Mouse (Mus musculus) activated CD4-positive, CD25-positive, alpha-beta regulatory T cell, adult 4 months (primary cell): ENCODE data around the gene Enthd1. TPM values are rescaled to one million over a fixed set of nuclear protein-coding genes. Genes with fewer than 3 reads are reported as not detected.

Source experiments
- ATAC-seq: one replicate; pipeline ENCODE4 v1.8.0; 2017
- polyA plus RNA-seq, 2 experiments: library from polyadenylated mRNA; unstranded; fragments of 100-300 nt; shearing (Covaris generic); gene quantifications; one replicate each; pipeline ENCODE4 v1.2.1; 2017

Gene Enthd1
- polyA plus RNA-seq, 2 experiments from 2014 or later: 0.38 TPM; not detected in 1

DNA sequence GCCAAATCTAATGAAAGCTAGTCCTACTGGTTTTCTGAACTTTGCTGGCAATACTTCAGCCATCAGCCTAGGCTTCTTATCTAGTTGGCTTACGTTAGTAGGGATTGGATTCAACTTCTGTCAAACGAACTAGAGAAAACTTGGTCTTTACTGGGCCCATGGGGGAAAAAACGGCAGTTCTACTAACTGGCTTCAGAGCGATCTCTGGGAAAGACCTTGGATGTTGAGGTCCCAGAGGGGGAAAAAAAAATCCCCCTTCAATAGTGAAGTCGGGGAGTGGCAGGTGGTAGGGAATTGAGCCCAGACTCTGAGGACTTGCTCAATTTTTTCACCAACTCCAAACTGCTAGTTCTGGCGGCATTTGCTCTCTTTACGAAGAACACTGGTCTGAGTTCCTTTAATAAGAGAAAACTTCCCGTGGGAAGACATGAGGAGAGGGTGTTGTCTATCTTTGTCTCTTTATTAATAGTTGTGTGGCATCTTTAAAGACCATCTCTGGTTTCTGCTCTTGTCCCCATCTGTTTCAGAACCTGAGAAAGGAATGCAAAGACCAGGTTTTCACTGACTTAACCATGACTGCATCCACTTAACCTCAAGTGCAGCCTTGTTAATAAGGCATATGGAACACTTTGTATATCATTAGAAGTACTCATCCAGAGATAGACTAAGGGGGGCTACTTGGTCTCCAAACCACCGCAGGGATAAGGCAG is 8.0 kb upstream of the Enthd1 start:
- ATAC-seq: no peak

DNA sequence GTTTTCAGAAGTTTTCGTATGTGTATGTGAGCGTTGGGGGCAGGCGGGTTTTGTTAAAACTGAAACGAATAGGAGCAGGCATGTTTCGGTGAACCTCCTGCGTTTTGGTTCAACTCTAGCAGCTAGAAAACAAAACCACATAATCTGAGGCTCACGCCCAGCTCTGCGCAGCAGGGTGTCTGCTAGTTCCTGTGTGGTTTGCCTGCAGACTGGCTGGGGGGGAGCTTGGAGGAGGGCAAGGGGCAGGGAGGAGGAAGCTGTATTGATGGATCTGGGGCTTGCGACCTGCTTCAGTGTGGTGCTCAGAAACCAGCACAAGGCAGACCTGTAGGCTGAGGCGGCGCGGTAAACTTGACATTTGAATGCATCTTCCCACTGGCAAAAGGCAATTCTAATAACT is 7.3 kb upstream of the Enthd1 start, which contains the start of gene Grap2:
Gene Grap2, plus strand, starts transcription at position 304 of the 400 bp plus-strand sequence.
- peak; percentile 93 for ATAC-seq

DNA sequence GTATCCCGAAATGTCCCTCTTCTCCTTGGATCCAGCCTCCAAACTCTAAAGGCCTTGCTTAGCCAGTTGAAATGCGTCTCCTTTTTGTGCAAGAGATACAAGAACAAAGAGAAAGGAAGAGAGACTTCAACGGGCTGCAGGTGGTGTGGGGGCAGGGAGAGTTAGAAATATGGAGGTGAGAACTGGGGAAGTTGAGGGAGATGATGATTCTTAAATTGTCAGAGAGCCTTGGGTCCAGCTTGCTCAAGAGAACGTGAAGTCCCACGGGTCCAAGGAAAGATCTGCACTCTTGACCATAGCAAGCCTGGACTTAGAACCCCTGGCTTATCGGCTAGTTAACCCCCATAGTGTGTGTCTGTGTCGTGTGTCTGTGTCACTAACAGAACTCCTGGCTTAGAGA is 6.7 kb upstream of the Enthd1 start:
- ATAC-seq: no peak

DNA sequence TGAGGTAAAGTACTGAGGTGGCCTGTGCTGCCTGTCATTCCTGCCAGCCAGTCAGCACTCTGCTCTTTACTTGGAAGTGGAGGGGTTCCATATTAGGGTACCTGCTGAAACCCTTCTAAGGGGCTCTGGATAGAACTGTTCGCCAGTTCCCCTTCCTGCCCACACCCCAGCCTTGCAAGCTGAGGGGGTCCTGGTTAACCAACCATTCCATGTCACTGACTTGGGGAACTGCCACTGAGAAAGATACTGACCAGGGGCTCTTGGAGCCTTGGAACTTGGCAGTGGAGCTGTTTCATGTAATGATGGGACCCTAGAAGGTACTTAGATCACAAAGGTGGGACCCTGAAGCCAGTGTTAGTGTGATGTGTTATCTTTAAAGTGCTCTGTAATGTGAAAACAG is 5.3 kb upstream of the Enthd1 start:
- ATAC-seq: no peak

DNA sequence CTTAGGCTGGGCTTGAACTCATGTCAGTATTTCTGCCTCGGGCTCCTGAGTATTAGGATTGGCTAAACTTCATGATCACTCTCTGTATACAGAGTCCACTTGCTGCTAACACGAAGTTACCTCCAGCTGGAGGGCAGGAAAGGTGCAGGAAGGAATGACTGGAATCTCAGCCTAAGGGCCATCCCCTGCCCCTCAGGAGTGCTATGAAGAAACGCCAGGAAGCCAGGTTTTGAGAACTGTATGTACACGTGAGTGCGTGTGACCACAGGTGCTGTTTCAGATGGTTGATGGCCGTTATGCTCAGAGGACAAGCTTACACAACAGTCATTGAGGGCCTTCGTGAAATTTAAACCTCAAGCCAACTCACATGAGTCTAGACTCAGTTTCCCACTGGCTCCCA is 4.2 kb upstream of the Enthd1 start:
- no peak for ATAC-seq

DNA sequence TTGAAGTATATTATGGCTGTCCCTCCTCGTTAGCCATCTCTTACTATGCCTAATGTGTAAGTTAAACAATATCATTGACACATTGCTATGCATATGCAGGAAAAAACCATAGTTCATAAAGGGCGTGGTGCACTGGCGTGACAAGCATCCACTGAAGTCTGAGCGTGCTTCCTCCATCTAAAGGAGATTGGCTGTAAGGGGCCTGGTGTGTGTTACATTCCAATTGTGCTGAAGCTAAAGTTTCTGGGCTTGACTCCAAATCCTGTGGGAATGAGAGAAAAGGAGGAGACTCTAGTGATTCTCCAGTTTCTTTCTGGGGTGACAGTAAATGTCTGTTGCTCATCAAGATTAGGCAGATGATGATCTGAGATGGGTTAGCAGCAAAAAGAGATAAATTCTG is 2.8 kb upstream of the Enthd1 start:
- no peak for ATAC-seq

DNA sequence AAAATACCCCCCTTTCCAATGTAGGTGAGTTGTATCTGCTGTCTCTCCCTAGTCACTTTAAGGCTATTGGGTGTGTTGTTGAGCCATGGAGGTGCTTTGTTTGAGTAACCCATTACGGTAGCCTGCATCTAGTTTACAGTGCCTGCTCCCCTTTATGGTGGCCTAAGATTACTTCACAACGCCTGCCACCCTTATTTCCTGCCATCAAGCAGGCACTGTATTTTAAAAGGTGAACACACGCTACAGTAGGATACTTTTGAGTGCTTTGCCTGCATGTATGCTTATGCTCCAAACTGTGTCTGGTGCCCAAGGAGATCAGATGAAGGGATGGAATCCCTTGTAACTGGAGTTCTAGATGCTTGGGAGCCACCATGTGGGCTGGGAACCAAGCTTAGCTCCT is 2.2 kb upstream of the Enthd1 start:
- peak; percentile 5 for ATAC-seq

DNA sequence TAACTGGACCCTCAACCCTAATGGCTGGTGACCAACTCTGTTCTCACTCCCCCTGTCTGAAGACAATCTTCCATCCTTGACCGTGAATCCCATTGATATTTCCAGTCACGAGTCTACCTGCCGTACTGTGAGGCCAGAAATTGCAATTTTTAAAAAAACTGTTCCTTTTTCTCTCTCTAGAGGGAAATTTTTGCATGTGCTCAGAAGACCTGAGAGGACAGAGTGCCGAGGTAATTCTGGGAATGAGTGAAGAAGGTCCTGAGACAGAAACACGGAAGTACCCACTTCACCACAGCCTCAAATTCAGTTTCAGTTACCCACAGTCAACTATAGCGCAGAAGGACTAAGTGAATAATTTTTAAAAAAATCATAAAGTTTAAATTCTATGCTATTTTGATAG is 1.7 kb upstream of the Enthd1 start:
- ATAC-seq: peak; percentile 3

DNA sequence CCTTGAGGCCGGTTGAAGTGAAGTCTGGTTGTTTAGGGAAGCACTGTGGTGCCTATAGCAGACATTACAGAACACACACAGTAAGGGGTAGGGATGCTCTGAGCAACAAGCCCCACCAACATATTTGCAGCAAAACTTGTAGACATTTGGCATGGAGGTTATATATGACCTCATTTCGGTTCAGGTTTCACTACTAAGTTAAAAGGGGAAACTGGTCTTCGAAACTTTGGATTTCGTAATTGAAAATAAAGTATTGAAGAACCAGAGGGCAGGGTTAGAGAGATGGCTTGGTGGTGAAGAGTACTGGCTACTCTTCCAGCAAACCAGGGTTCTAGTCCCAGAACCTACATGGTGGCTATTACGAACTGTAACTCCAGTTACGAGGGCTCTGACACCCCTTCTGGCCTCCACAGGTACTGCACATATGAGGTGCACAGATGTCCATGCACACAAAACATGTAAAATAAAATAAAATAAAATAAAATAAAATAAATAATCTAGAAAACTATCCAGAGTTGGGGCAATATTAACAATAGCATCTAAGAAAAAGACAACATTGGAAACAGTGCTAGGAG is 1.2 kb downstream of the Enthd1 start:
- ATAC-seq: no peak

DNA sequence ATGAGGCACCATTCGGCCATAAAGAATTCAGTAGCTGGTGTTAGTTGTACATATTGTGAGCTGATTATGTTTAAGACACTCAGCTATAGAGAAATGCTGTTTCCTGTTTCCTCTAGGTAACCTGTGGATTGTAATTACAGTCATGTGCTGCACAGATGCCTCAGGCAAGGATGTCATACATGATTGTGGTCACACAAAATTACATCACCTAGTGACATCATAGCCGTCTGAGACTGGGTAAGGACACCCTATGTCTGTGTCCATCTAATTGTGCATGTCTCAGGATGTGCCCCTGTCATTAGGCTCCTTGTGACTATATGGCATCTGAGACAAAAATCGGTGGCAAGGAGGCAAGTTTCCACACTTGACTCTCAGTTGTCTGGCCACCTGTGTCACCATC is 2.5 kb downstream of the Enthd1 start:
- ATAC-seq: peak; percentile 69

DNA sequence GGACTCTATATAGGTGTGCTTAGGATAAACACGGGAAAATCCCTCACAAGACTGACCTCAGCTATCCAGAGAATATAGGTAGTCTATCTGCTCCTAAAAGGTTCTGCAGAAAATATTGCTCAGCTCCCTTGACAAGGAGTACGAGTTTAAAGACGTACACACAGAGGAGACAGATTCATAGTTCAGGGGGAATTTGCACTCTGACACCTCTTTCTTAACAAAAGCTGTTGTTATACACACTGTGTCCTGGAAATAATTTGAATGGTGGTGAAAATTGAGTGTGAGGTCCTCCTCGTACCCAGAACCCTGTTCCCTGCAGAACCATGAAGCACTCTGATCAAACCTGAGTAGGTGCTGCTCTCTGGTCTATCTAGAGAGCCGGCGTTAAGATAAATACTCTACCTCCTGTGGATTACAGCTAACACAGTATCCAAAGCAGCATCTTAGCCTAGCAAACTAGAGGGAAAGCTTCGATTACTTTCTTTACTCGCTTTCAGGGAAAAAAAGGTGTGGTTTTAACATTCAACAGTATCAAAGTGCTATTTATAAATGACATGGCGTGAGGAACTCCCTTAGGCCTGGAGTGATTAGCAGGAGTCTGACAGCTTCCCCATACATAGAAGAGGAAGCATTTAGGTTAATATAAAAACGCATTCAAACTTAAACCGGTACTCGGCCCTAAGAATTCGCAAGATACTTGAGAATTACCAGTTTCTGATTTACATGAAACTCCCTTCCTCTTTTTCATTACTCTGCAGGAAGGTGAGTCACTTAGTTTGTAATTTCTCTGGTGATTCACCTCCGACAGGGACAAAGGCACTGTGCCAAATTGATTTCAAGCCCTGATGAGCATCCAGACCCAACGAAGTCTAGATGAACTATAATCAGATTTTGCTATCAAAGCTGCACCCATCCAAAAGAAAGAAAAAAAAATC is 4.0 kb downstream of the Enthd1 start:
- peak; percentile 45 for ATAC-seq

DNA sequence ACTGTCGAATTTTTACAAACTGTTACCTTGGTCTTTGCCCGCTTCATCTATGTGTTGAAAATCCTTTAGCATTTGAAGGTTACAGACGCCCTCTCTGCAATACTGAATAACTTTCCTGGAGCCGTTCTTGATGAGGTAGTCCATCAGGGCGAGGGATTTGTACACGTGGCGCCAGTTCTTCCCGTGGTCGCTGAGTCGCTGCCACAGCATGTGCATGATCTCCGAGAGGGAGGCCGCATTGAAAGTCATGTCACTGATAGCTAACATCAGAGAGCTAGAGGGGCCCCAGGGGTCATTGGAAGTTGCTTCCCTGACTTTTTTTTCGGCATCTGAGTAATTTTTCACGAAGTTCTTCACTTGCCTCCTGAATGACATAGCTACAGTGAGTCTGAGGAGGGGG is 5.0 kb downstream of the Enthd1 start:
- no peak for ATAC-seq

DNA sequence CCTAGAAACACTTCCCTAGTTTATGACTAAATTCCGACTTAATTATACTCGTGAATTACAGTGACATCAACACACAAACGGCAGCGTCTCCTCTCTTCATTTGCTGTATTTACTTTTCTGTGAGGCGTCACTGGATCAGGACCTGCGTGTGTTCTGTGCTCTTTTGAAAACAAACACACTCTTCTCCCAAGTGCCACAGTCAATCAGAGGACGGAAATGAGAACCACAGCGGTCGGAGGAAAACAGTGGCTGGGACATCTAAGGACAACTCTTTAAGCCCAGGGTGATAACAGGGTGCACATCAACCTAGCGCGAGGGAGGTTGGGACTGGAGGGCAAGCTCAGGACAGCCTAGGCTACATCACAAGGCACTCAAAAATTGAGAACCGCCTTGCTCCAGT is 5.4 kb downstream of the Enthd1 start:
- no peak for ATAC-seq

DNA sequence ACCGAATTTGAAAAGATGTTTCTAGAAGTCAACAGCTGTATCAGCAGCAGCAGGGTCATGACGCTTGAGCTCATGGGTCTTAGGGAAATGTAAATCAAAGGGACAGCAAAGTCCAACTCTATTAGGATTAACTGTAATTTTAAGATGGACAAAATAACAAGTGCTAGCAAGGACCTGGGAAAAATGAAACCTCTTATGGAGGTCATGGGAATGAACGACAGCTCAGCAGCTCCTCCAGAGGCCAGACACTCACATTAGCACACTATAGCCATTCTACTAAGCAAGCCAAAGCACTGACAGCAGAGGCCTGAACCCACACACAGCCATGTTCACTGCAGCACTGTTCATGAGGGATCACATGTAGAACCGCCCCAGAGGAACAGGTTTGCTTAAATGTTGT is 7.2 kb downstream of the Enthd1 start:
- ATAC-seq: no peak

DNA sequence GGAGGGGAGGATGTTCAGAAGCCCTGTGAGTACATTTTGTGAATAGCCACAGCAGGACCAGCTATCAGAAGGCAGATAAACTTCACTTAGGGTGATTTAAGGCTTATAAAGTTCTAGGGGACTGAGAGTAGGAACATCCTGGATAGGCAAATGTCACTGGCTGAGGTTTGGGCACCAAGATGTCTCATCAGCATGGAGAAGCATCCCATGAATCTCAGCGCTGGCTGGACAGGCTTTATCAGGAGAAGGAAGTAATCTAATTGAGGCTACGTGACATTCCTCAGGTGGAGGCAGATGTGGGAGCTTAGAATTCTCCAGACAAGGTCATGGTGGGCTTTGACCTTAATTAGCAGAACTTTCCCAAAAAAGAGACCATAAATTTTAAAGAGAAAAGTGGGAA is 8.9 kb downstream of the Enthd1 start:
- no peak for ATAC-seq

DNA sequence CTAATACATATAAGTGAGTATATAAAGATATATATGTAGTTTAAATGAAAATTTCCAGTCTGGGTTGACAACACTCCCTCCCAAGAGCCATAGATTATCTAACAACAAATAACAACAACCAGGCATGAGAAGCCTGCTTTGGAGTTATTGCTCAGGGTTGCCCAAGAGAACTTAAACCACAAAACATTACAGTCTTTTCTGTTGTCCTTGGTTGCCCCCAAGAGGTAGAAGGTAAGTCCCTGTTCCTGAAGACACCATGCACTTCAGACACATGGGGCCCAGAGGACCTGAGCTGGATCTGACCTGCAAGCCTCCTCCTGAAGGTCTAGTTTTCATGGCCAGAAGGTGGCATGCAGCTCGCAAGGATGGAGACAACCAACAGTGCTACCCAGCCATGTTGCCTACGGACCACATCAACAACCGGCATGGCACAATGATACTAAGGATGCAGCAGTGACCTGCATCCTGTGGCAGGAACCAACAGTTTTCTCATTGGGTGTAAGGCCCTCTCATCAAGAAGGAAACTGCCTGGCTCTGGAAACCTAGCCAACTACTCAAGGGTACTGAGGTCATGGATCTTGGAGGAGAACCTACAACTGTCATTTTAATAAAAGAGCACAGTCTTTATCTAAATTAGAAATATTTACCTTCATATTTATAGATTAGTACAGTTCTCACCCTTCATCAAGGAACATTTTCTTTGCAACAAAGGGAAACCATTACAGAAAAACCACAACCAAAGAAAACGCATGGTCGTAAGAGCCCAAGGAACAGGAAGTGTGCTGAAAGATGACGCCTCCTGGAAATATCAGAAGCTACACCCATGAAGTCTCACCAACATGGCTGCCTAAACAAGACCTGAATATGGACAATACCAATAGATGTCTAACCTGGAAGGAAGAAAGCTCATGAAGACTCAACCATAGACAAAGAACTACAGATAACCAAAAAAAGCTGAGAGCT is 9.8 kb downstream of the Enthd1 start:
- peak; percentile 68 for ATAC-seq

DNA sequence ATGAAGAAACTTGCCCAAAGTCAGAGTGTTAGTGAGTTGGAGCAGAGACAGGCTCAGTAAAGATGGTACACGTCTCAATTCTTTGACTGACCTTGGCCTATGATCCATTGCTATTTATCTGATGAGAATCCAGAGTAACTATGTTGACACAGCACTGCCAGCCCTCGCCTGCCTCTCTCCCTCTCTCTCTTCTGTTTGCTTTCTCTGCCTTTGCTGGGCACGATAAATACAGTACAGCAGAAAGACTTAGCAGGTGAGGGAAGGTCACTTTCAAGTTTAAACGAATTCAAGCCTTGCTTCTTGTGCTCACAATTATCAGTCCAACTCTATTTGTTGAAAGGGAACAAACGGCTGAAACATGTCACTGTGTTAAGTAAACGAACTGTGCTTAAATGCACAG is 19.5 kb downstream of the Enthd1 start:
- ATAC-seq: no peak

DNA sequence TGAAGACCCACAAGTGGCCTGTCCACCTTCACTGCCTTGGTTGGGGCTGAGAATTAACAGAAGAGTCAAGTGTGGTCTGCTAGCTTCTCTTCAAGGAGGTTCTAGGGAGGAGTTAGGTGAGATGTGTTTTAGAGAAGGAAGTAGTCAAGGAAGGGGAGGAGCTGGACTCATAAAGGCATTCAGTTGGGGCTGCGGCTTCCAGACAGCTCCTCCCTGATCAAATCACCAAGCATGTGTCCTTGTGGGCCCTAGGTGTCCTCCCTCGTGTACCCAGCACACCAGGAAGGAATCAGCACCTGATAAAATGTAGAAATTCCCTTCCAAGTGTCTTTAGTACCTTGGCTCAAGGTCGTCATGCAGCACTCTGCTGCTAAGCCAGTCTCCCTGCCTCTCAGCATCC is 20.8 kb downstream of the Enthd1 start:
- peak; percentile 52 for ATAC-seq

DNA sequence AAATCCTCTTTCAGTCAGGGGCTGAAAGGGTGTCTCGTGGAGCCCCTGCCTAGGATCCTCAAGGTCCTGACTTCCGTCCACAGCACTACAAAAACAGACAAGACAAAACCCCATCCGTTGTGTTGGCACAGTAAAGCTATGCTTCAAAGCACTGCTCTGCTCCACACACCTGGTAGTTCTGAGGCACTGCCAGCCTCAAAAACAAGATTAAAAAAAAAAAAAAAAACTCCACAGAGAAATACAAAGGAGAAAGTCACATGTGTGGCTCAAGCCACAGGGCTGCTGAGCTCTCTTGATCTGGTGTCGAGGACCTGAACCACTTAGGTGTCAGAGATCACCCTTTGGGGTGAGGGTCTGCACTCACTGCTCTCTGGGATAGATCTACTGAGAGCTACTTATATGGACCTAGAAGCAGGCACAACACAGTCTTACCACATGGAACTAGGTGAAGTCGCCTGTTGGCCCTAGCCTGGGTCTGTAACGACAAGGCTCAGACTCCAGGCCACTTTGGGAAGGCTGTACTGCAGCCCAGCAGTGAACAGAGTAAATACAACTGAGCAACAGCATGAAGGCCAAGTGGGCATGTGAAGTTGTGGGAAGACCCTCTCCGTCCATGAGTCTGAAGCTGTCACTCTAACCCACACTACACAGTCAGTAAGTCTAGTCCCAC is 26.1 kb downstream of the Enthd1 start:
- ATAC-seq: peak; percentile 64

DNA sequence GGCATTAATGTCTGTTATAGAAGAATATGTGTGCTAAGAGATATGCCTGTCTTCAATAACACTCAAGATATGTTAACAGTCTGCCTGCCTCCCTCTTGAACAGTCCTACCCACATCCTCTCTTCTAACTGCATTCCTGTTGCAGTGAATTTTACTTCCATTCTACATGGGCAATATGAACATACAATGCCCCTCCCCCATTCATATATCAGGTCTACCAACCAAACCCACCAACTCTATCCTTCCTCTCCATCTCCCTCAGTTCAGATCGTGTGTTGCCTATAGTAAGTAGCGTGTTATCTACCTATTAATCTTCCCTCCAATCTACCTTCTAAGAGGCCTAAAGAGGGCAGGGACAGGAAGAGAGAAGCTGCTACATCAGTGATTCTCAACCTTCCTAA is 26.9 kb downstream of the Enthd1 start:
- ATAC-seq: peak; percentile 67

DNA sequence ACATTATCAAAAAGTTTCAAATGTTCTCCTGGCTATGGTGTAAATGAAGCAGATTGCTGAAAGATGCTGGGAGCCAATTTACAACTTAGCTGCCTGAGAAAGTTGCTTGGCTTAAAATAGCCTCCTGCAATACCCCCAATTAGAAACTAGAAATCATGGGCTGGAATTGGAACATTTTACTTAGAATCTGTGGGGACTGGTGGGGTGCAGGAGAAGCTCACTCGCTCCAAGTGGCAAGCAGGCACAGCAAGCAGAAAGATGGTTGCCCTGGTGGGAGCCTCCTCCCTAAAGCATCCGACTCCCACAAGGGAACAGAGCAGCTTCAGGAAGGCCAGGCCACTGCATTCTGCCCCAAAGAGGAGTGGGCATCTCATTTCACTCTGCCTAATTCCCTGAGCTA is 28.9 kb downstream of the Enthd1 start:
- no peak for ATAC-seq

DNA sequence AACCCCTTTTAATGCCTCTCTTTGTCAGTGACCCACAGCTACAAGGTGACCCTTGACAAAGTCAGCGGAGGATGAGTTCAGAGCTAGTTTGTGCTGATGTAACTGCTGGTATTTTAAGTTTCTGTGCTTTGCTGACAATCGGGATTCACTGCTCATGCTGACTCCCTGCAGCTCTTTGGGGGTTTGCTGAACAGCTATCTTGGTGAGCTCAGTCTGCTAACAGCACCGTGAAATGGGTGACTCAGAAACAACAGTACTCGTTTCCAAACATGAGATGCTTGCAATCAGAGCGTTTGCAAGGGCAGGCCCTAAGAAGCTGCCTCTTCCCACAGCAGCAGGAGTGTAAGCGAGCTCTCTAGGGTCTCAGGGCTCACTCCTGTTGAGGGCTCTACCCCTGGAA is 31.7 kb downstream of the Enthd1 start:
- no peak for ATAC-seq
